Mouse (Mus musculus): Measurements from ENCODE around the gene 1810009J06Rik. TPM values are rescaled to one million over a fixed set of nuclear protein-coding genes. Genes with fewer than 3 reads are reported as not detected.
"Not testable (repeated sequence)": the region's sequence is repeated elsewhere in the genome, so short reads cannot be mapped to it uniquely, and the experiment has no call there.

Gene 1810009J06Rik
- not detected in 2 replicates for polyA plus RNA-seq (2015; fragmentation: Nextera tagmentation; extraction: Ambion mirVana)

DNA sequence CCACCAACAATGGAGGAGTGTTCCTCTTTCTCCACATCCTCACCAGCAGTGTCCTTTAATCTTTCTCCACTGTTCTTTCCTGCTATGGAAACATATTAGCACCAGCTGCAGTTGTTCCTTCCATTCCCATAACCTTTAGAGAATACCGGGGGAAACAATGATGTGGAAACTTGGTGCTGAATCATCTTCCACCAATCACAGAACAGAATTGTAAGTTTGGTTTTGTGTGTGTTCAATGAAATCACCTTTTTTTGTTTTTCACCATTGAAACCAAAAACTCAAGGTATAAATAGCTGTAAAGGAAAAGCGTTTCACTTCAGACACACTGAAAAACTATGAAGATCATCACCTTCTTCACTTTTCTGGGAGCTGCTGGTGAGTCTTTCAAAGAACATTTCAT is at the start of gene 1810009J06Rik:
Gene 1810009J06Rik (plus strand): TSS at position 301 of the 400 bp plus-strand sequence.
- H3K4me2 ChIP-seq (replicated peaks); H3K27me3 ChIP-seq; H3K9me3 ChIP-seq; ATAC-seq; H3K4me1 ChIP-seq (replicated peaks); H3K27ac ChIP-seq; H3K9ac ChIP-seq (replicated peaks); H3K4me3 ChIP-seq (replicated peaks); H3K36me3 ChIP-seq: not testable (repeated sequence)
- 90% methylated on average over 2 of the region's 2 CpGs for WGBS

DNA sequence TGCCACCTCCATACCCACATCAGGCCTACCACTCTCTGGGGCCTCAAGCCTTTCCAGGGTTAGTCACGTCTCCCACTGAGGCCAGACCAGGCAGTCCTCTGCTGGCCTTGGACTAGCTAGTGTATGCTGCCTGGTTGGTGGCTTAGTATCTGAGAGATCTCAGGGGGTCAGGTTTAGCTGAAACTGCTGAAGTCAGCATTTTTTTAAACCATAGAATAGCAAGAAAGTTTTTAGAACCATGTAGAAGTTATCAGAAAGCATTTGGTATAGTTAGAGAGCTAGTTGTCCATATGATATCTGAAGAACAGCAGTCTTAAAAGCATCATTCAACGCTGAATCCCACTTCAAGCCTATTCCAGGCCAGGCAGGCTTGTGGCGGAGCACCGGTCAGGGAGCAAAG is 44.6 kb upstream of the 1810009J06Rik start:
- H3K4me1 ChIP-seq (replicated peaks): no peaks in the 10 kb centered on the region
- H3K27me3 ChIP-seq: no peaks in the 10 kb centered on the region
- H3K4me2 ChIP-seq (replicated peaks): no peak overlapping the region
- 88% methylated on average over 4 of the region's 4 CpGs for WGBS
- H3K9ac ChIP-seq (replicated peaks): no peak overlapping the region
- ATAC-seq: no peak
- H3K9me3 ChIP-seq: no peaks in the 10 kb centered on the region
- H3K4me3 ChIP-seq (replicated peaks): no peak overlapping the region
- H3K36me3 ChIP-seq: no peaks in the 10 kb centered on the region
- no peak overlapping the region for H3K27ac ChIP-seq

DNA sequence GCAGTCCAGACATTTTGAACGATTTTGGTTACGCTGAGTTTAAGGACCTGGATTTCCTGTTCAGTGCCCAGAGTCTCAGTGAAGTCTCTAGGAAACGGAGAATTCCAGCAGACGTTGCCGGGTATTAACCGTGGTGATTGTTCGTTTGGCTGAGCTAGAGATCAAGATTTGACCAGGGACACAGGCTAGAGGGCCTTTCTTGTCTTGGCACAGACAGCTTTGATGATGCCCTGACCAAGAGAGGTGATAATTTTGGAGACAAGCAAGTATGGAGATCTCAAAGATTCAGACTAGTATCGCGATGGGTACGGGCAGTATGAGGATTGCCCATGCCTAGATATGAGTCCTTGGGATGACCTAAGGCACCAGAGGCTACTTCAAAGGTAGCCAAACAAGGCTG is 24.1 kb upstream of the 1810009J06Rik start, which contains the start of gene 1700074P13Rik:
Gene 1700074P13Rik (minus strand): TSS at position 101 of the 400 bp plus-strand sequence.
- H3K4me3 ChIP-seq (replicated peaks): no peak within 1 kb of the TSS
- H3K9me3 ChIP-seq: no peaks in the 10 kb centered on the region; the same call in 1 of the 2 replicates
- no peak within 1 kb of the TSS for H3K9ac ChIP-seq (replicated peaks)
- no peak within 1 kb of the TSS for H3K4me2 ChIP-seq (replicated peaks)
- no peaks in the 10 kb centered on the region for H3K27me3 ChIP-seq
- no peak for ATAC-seq
- WGBS: 93% methylated on average over 10 of the region's 10 CpGs
- no peaks in the 10 kb centered on the region for H3K36me3 ChIP-seq
- no peak within 1 kb of the TSS for H3K27ac ChIP-seq
- H3K4me1 ChIP-seq (replicated peaks): no peaks in the 10 kb centered on the region

DNA sequence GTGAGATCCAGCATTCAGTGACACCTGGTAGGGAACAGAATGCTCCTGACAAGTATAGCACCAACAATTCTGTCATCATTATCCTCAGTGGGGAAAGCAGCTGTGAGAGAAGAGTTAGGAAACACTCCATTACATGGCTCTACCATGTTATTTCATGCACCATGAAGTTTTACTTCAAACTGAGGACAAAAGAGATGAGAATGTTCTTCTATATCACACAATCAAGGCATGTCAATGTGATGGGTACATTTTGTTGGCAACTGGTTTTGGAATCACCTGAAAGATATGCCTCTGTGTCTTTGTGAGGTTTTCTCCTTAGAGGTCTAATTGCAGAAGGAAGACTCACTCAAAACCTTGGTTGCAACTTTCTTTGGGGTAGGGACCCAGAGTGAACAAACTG is 12.8 kb upstream of the 1810009J06Rik start, which contains the start of gene Gm4744:
Gene Gm4744 (minus strand): TSS at position 101 of the 400 bp plus-strand sequence.
- H3K9ac ChIP-seq (replicated peaks): no peak within 1 kb of the TSS
- no peaks in the 10 kb centered on the region for H3K9me3 ChIP-seq
- H3K27ac ChIP-seq: no peak within 1 kb of the TSS
- H3K4me2 ChIP-seq (replicated peaks): no peak within 1 kb of the TSS
- H3K36me3 ChIP-seq: no peaks in the 10 kb centered on the region
- H3K4me3 ChIP-seq (replicated peaks): no peak within 1 kb of the TSS
- H3K4me1 ChIP-seq (replicated peaks): no peaks in the 10 kb centered on the region
- no peak for ATAC-seq
- no peaks in the 10 kb centered on the region for H3K27me3 ChIP-seq

DNA sequence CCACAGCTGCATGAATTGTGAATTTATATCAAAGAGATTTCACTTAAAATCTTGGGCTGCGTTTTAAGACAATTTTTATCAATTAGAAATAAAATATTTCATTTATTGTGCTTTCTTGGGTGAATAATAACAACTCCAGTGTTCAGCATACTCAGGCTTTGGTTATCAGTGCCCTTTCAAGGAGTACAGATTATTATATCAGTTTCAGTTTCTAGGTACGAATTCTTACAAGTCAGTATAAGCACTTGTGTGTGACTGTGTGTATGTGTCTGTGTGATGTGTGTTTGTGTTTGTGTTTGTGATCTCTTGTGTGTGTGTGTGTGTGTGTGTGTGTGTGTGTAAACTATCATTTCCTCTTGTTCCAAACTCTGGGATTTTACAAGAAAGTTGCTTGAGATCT is 10.8 kb upstream of the 1810009J06Rik start:
- H3K4me3 ChIP-seq (replicated peaks): no peak overlapping the region
- H3K27ac ChIP-seq: no peak overlapping the region
- ATAC-seq: no peak
- H3K9ac ChIP-seq (replicated peaks): no peak overlapping the region
- 72% methylated on average over 2 of the region's 2 CpGs for WGBS
- H3K4me2 ChIP-seq (replicated peaks): no peak overlapping the region
- no peaks in the 10 kb centered on the region for H3K27me3 ChIP-seq
- H3K9me3 ChIP-seq: no peaks in the 10 kb centered on the region
- no peaks in the 10 kb centered on the region for H3K4me1 ChIP-seq (replicated peaks)
- no peaks in the 10 kb centered on the region for H3K36me3 ChIP-seq

DNA sequence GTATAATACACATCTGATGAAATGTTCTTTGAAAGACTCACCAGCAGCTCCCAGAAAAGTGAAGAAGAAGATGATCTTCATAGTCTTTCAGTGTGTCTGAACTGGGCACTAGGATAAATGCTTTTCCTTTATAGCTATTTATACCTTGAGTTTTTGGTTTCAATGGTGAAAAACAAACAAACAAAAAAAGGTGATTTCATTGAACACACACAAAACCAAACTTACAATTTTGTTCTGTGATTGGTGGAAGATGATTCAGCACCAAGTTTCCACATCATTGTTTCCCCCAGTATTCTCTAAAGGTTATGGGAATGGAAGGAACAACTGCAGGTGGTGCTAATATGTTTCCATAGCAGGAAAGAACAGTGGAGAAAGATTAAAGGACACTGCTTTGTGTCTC is 34.8 kb downstream of the 1810009J06Rik start, which contains the start of gene Gm2663:
Gene Gm2663 (minus strand): TSS at position 101 of the 400 bp plus-strand sequence.
- not testable (repeated sequence) for H3K27me3 ChIP-seq; ATAC-seq; H3K9ac ChIP-seq (replicated peaks); H3K4me1 ChIP-seq (replicated peaks); H3K4me2 ChIP-seq (replicated peaks); H3K27ac ChIP-seq; H3K36me3 ChIP-seq; H3K9me3 ChIP-seq; H3K4me3 ChIP-seq (replicated peaks)

DNA sequence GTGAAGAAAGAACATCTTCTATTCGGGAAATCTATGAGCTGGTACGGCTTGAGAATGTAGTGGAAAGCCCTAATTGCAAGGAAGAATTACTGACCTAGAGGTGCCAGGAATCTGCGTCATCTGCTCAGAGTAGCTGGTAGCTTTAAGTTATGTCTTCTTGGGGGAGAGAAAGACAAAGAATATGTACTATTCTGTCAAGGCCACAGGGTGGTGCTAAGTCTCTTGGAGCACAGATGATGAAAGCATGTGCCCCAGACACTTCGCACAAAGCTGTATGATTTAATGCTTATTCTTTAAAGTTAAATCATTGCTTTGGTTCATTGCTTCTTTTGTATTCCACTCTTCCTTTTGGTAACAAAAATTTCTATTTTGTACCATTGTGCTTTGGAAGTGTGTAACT is 50.5 kb downstream of the 1810009J06Rik start:
- ATAC-seq: no peak
- Histone ChIP-seq H3K27ac (no peak overlapping the region), H3K36me3 (no peaks in the 10 kb centered on the region), H3K4me3 (replicated peaks) (no peak overlapping the region), H3K4me1 (replicated peaks) (no peaks in the 10 kb centered on the region), H3K4me2 (replicated peaks) (no peak overlapping the region), H3K27me3 (no peaks in the 10 kb centered on the region), H3K9me3 (no peaks in the 10 kb centered on the region), H3K9ac (replicated peaks) (no peak overlapping the region)
- WGBS: 75% methylated on average over 4 of the region's 4 CpGs

Other genes with a start within 250 kb of the 1810009J06Rik start
- gene Moxd2, start 77.3 kb upstream of the 1810009J06Rik start, polyA plus RNA-seq (2015; fragmentation: Nextera tagmentation; extraction: Ambion mirVana): not detected in 2 replicates
- not detected in 2 replicates for gene Prss58, start 64.4 kb upstream of the 1810009J06Rik start, polyA plus RNA-seq (2015; fragmentation: Nextera tagmentation; extraction: Ambion mirVana)
- gene 1700074P13Rik, start 24.2 kb upstream of the 1810009J06Rik start, polyA plus RNA-seq (2015; fragmentation: Nextera tagmentation; extraction: Ambion mirVana): not detected in 2 replicates
- not detected in 2 replicates for gene Gm4744, start 12.9 kb upstream of the 1810009J06Rik start, polyA plus RNA-seq (2015; fragmentation: Nextera tagmentation; extraction: Ambion mirVana)
- not detected in 2 replicates for gene Gm2663, start 34.7 kb downstream of the 1810009J06Rik start, polyA plus RNA-seq (2015; fragmentation: Nextera tagmentation; extraction: Ambion mirVana)
- not detected in 2 replicates for gene 2210010C04Rik, start 70.8 kb downstream of the 1810009J06Rik start, polyA plus RNA-seq (2015; fragmentation: Nextera tagmentation; extraction: Ambion mirVana)